26 mouse cellular contexts compared by ENCODE assay signal in genomic region chr6:37270905-37271591, GRCm38 (mm10). TPM values are rescaled to one million over a fixed set of nuclear protein-coding genes. Genes with fewer than 3 reads are reported as not detected.
DNase-seq lines count a peak whose midpoint lies in the region; ATAC-seq and TF ChIP-seq lines count a peak whose summit lies in the region.
"Had no signal": no experiment of that assay in that cellular context is flagged by ENCODE, and none has a peak within 500 bp of the region (broad histone marks: within the 10 kb centered on the region; RNA-seq: fewer than 3 reads in every experiment).

No protein-coding gene starts in this region.

- no peak overlapping the region for H3K9ac ChIP-seq in kidney, embryonic 15.5 days
- H3K9ac ChIP-seq in stomach, embryonic 16.5 days (ENCODE audit: low read length): no peak overlapping the region
- no peak overlapping the region for H3K9ac ChIP-seq in stomach, postnatal 0 days (ENCODE audit: low read length)
- H3K9ac ChIP-seq: embryonic facial prominence, embryonic 12.5 days; forebrain, embryonic 13.5 days; heart, embryonic 13.5 days; hindbrain, embryonic 13.5 days; liver, embryonic 13.5 days; lung, embryonic 15.5 days; neural tube, embryonic 15.5 days; stomach, embryonic 15.5 days had no signal

- no peak for TF ChIP-seq EP300 in stomach, postnatal 0 days (optimal IDR thresholded peaks at IDR 0.05)

- WGBS in kidney, embryonic 15.5 days: 39% methylated on average over 8 of the region's 8 CpGs
- WGBS in stomach, embryonic 16.5 days: 63% methylated on average over 8 of the region's 8 CpGs
- 61% methylated on average over 8 of the region's 8 CpGs for WGBS in stomach, postnatal 0 days

- no peaks in the 10 kb centered on the region for H3K36me3 ChIP-seq in kidney, embryonic 15.5 days
- no peaks in the 10 kb centered on the region for H3K36me3 ChIP-seq in stomach, embryonic 16.5 days (ENCODE audit: control insufficient read depth, insufficient read depth, low read length)
- H3K36me3 ChIP-seq in stomach, postnatal 0 days (ENCODE audit: control insufficient read depth, insufficient read depth, low read length): no peaks in the 10 kb centered on the region
- H3K36me3 ChIP-seq: embryonic facial prominence, embryonic 12.5 days; heart, embryonic 13.5 days; hindbrain, embryonic 13.5 days; limb, embryonic 10.5 days; liver, embryonic 13.5 days; lung, embryonic 15.5 days; stomach, embryonic 15.5 days had no signal

- no peak overlapping the region for H3K4me2 ChIP-seq in kidney, embryonic 15.5 days
- no peak overlapping the region for H3K4me2 ChIP-seq in stomach, embryonic 16.5 days (ENCODE audit: low read depth, low read length)
- no peak overlapping the region for H3K4me2 ChIP-seq in stomach, postnatal 0 days (replicated peaks; ENCODE audit: low read depth)
- H3K4me2 ChIP-seq: embryonic facial prominence, embryonic 12.5 days; forebrain, embryonic 13.5 days; heart, embryonic 13.5 days; hindbrain, embryonic 13.5 days; liver, embryonic 13.5 days; lung, embryonic 15.5 days; neural tube, embryonic 15.5 days; stomach, embryonic 15.5 days had no signal

- no peaks in the 10 kb centered on the region for H3K27me3 ChIP-seq in kidney, embryonic 15.5 days
- no peaks in the 10 kb centered on the region for H3K27me3 ChIP-seq in stomach, embryonic 16.5 days (ENCODE audit: control insufficient read depth, insufficient read depth, low read length)
- H3K27me3 ChIP-seq in stomach, postnatal 0 days (ENCODE audit: control insufficient read depth, insufficient read depth, low read length): no peaks in the 10 kb centered on the region
- H3K27me3 ChIP-seq: CH12.LX; embryonic facial prominence, embryonic 12.5 days; forebrain, embryonic 13.5 days; heart, embryonic 13.5 days; hindbrain, embryonic 13.5 days; liver, embryonic 13.5 days; lung, embryonic 15.5 days; neural tube, embryonic 15.5 days; stomach, embryonic 15.5 days had no signal

- H3K9me3 ChIP-seq in kidney, embryonic 15.5 days (replicated peaks): no peaks in the 10 kb centered on the region
- no peaks in the 10 kb centered on the region for H3K9me3 ChIP-seq in stomach, embryonic 16.5 days (replicated peaks; ENCODE audit: control insufficient read depth, low read length)
- H3K9me3 ChIP-seq in stomach, postnatal 0 days (ENCODE audit: control insufficient read depth, low read length): no peaks in the 10 kb centered on the region
- H3K9me3 ChIP-seq: embryonic facial prominence, embryonic 12.5 days; forebrain, embryonic 13.5 days; heart, embryonic 13.5 days; hindbrain, embryonic 13.5 days; limb, embryonic 10.5 days; liver, embryonic 13.5 days; lung, embryonic 15.5 days; neural tube, embryonic 15.5 days; stomach, embryonic 15.5 days had no signal

- peaks cover 13% of the 10 kb centered on the region for H3K4me1 ChIP-seq in kidney, embryonic 15.5 days
- no peaks in the 10 kb centered on the region for H3K4me1 ChIP-seq in stomach, embryonic 16.5 days (ENCODE audit: control insufficient read depth, insufficient read depth, low read length)
- no peaks in the 10 kb centered on the region for H3K4me1 ChIP-seq in stomach, postnatal 0 days (replicated peaks; ENCODE audit: control insufficient read depth, insufficient read depth)
- H3K4me1 ChIP-seq: embryonic facial prominence, embryonic 12.5 days; forebrain, embryonic 13.5 days; hindbrain, embryonic 13.5 days; limb, embryonic 10.5 days; liver, embryonic 13.5 days; neural tube, embryonic 15.5 days; stomach, embryonic 15.5 days had no signal

- DNase-seq in kidney, postnatal 10 days: no peak
- no peak for DNase-seq in stomach, postnatal 0 days (ENCODE audit: low spot score)
- DNase-seq in adrenal gland, postnatal 14 days: peak; percentile 69
- DNase-seq in urinary bladder, postnatal 10 days (ENCODE audit: low spot score): no peak
- no peak for DNase-seq in natural killer cell, adult 2 months (ENCODE audit: low spot score in 2 of 2)
- DNase-seq: cerebellum, adult 9-10 months; gastrocnemius, postnatal 10 days; heart, adult 18-20 months; kidney, adult 8-10 months; liver, embryonic 13.5 days; midbrain, embryonic 14.5 days; right cerebral cortex, postnatal 25 days had no signal

- ATAC-seq in kidney, embryonic 15.5 days (replicated peaks; ENCODE audit: low FRiP score): peak; percentile 71
- no peak for ATAC-seq in stomach, embryonic 16.5 days (ENCODE audit: insufficient read depth, low FRiP score)
- ATAC-seq in stomach, postnatal 0 days (ENCODE audit: low FRiP score, low TSS enrichment): no peak
- ATAC-seq: forebrain, embryonic 13.5 days; inflammation-experienced regulatory T-cells, adult 6 months had no signal

- TF ChIP-seq CTCF in stomach, postnatal 0 days (IDR thresholded peaks at IDR 0.05; ENCODE audit: low read depth): no peak

- no peak overlapping the region for H3K4me3 ChIP-seq in kidney, embryonic 15.5 days (replicated peaks)
- no peak overlapping the region for H3K4me3 ChIP-seq in stomach, embryonic 16.5 days (replicated peaks; ENCODE audit: low read length)
- H3K4me3 ChIP-seq in stomach, postnatal 0 days (ENCODE audit: low read depth, low read length): no peak overlapping the region
- H3K4me3 ChIP-seq: embryonic facial prominence, embryonic 12.5 days; erythroblast, embryonic 14.5 days; forebrain, embryonic 13.5 days; heart, embryonic 13.5 days; hindbrain, embryonic 13.5 days; limb, embryonic 10.5 days; liver, embryonic 13.5 days; lung, embryonic 15.5 days; neural tube, embryonic 15.5 days; stomach, embryonic 15.5 days had no signal

- H3K27ac ChIP-seq in kidney, embryonic 15.5 days: no peak overlapping the region
- H3K27ac ChIP-seq in stomach, embryonic 16.5 days (ENCODE audit: low read length): peak overlapping the region; percentile 32; the same call in 1 of the 2 replicates
- H3K27ac ChIP-seq in stomach, postnatal 0 days (replicated peaks): no peak overlapping the region
- H3K27ac ChIP-seq: embryonic facial prominence, embryonic 12.5 days; forebrain, embryonic 13.5 days; heart, embryonic 13.5 days; hindbrain, embryonic 13.5 days; limb, embryonic 10.5 days; liver, embryonic 13.5 days; lung, embryonic 15.5 days; neural tube, embryonic 15.5 days; stomach, embryonic 15.5 days had no signal

RNA-seq across cellular contexts. Expression of gene Dgki, which starts 28.9 kb away (rescaled TPM):
- 0.39 and 0.55 TPM in 2 replicates for polyA plus RNA-seq in kidney, embryonic 15.5 days (2015; fragmentation: Nextera tagmentation; extraction: Ambion mirVana)
- 0.82 and 0.94 TPM in 2 replicates for polyA plus RNA-seq in stomach, embryonic 16.5 days (2015; fragmentation: Nextera tagmentation; extraction: Ambion mirVana)
- 0.39 and 0.56 TPM in 2 replicates for polyA plus RNA-seq in stomach, postnatal 0 days (2015; fragmentation: Nextera tagmentation; extraction: Ambion mirVana)
- total RNA-seq in adrenal gland, postnatal 14 days (2021): 2.2 and 2.4 TPM in 2 replicates
- total RNA-seq: MEL had no signal
- polyA plus RNA-seq: erythroblast, embryonic 14.5 days had no signal
